Mouse (Mus musculus) adipose tissue, adult 10 weeks (tissue): ENCODE measurements around the gene Lrrc10. TPM values are rescaled to one million over a fixed set of nuclear protein-coding genes. Genes with fewer than 3 reads are reported as not detected.

Source experiments
- polyA plus RNA-seq: library from polyadenylated mRNA; stranded (reverse); fragments of 350-450 nt; fragmentation: Illumina TruSeq; extraction: RNeasy Lipid Tissue Mini Kit (QIAGEN cat#74804); gene quantifications from one replicate; pipeline ENCODE4 v1.2.3, GENCODE M21; 2014; ENCODE audit warnings: low read depth, low replicate concordance

The Lrrc10 gene
- polyA plus RNA-seq: not detected

GRCm38 (mm10) chr10:117045175-117046056, at the start of gene Lrrc10:
Lrrc10 (plus strand) TSS chr10:117045341.

GRCm38 (mm10) chr10:117063254-117064021, 18.3 kb downstream of the Lrrc10 start, which contains the start of gene Cct2:
Cct2 (minus strand) TSS chr10:117063814.

Other genes with a start within 250 kb of the Lrrc10 start
- not detected for gene Myrfl, start 148.4 kb upstream of the Lrrc10 start, polyA plus RNA-seq
- gene Rab3ip, start 94.6 kb upstream of the Lrrc10 start, polyA plus RNA-seq: 76.2 TPM
- gene Gm10271, start 72.7 kb upstream of the Lrrc10 start, polyA plus RNA-seq: not detected
- gene Best3, start 59.0 kb upstream of the Lrrc10 start, polyA plus RNA-seq: 0.46 TPM
- gene Cct2, start 18.5 kb downstream of the Lrrc10 start, polyA plus RNA-seq: 166 TPM
- 18.9 TPM for gene Frs2, start 103.2 kb downstream of the Lrrc10 start, polyA plus RNA-seq
- 32.3 TPM for gene Yeats4, start 179.2 kb downstream of the Lrrc10 start, polyA plus RNA-seq
- gene 9530003J23Rik, start 193.4 kb downstream of the Lrrc10 start, polyA plus RNA-seq: not detected
- 512 TPM for gene Lyz2, start 237.0 kb downstream of the Lrrc10 start, polyA plus RNA-seq
- 70.8 TPM for gene Lyz1, start 247.5 kb downstream of the Lrrc10 start, polyA plus RNA-seq